Mouse (Mus musculus) bone marrow macrophage, adult 2 months (primary cell): ENCODE measurements around the gene Artn.

Experiments
- CTCF ChIP-seq: IDR thresholded peaks from 2 replicates; pipeline ENCODE4 v1.5.1; 2012; ENCODE audit warnings: low read depth, mild to moderate bottlenecking, low read length, moderate library complexity
- POLR2A ChIP-seq: IDR thresholded peaks from 2 replicates; pipeline ENCODE4 v1.6.1; 2012; ENCODE audit warnings: mild to moderate bottlenecking, low read depth, low read length, borderline replicate concordance

DNA sequence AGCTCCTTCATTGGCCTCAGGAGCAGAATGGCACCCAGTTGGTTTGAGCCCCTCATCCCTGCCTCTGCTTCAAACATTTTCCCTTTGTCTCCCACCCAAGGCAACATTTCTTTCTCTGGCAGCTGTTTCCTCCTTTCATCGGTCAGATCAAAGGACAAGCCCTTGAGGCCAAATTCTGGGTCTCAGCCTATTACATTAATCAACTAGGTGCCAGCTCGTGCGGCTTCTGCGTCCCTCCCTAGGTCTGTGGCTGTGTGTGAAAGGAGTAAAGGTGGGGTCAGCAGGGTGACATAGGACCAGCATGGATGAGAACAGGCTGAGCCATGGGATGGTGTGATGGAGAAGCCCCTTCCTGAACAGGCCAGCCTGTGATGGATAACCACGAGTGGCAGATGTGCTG lies 13.8 kb upstream of the Artn start:
- TF ChIP-seq CTCF (no peak), POLR2A (no peak)
